Comparison of ENCODE assay signal across 8 mouse cellular contexts in genomic region chr4:116182745-116183144, GRCm38 (mm10). TPM values are rescaled to one million over a fixed set of nuclear protein-coding genes. Genes with fewer than 3 reads are reported as not detected.
DNase-seq lines count a peak whose midpoint lies in the region; ATAC-seq and TF ChIP-seq lines count a peak whose summit lies in the region.
"Had no signal": no experiment of that assay in that cellular context is flagged by ENCODE, and none has a peak within 500 bp of the region (broad histone marks: within the 10 kb centered on the region; RNA-seq: fewer than 3 reads in every experiment).

No protein-coding gene starts in this region.

- peak; percentile 84 for DNase-seq in ZHBTc4 (ENCODE audit: low read depth, low spot score)
- DNase-seq in cerebellum, adult 2 months: peak; percentile 83 to 87
- DNase-seq in gastrocnemius, postnatal 25 days: peak; percentile 31
- peak; percentile 61 to 75 for DNase-seq in lung, postnatal 4 days
- no peak for DNase-seq in left cerebral cortex, adult 8-10 months (ENCODE audit: low spot score in 2 of 2)

- H3K9ac ChIP-seq in intestine, embryonic 16.5 days (ENCODE audit: low read depth, low read length): 0 out of 2 replicates have a peak overlapping the region, but pooled peaks have one; percentile 41

- 4% methylated on average over 12 of the region's 12 CpGs for WGBS in cerebellum, adult 2 months
- 25% methylated on average over 12 of the region's 12 CpGs for WGBS in intestine, embryonic 16.5 days

- peaks cover 28% of the 10 kb centered on the region for H3K4me1 ChIP-seq in cerebellum, adult 2 months (ENCODE audit: control insufficient read depth, insufficient read depth, low read length)
- H3K4me1 ChIP-seq in intestine, embryonic 16.5 days (ENCODE audit: control insufficient read depth, insufficient read depth, low read length): no peaks in the 10 kb centered on the region

- TF ChIP-seq CTCF in cerebellum, adult 2 months (IDR thresholded peaks at IDR 0.05; ENCODE audit: borderline replicate concordance, insufficient read depth, low read depth, low read length): no peak

- no peak overlapping the region for H3K4me2 ChIP-seq in intestine, embryonic 16.5 days (ENCODE audit: low read depth, low read length)

- peak; percentile 47; the same call in 1 of the 2 replicates for TF ChIP-seq POLR2A in cerebellum, adult 2 months (IDR thresholded peaks at IDR 0.05; ENCODE audit: borderline replicate concordance, insufficient read depth, low read length)

- no peaks in the 10 kb centered on the region for H3K27me3 ChIP-seq in cerebellum, adult 2 months (ENCODE audit: control insufficient read depth, insufficient read depth, low read length)
- no peaks in the 10 kb centered on the region for H3K27me3 ChIP-seq in intestine, embryonic 16.5 days (replicated peaks; ENCODE audit: control insufficient read depth, insufficient read depth, low read length)

- no peaks in the 10 kb centered on the region for H3K9me3 ChIP-seq in intestine, embryonic 16.5 days (ENCODE audit: control insufficient read depth, low read length)

- peak overlapping the region; percentile 94 for H3K27ac ChIP-seq in cerebellum, adult 2 months (ENCODE audit: insufficient read depth, low read length)
- H3K27ac ChIP-seq in intestine, embryonic 16.5 days (ENCODE audit: low read length): no peak overlapping the region

- ATAC-seq in intestine, embryonic 16.5 days: no peak
- no peak for ATAC-seq in erythroid progenitor cell, adult 5-6 weeks (replicated peaks; ENCODE audit: low FRiP score, poor library complexity, severe bottlenecking)

- H3K4me3 ChIP-seq in cerebellum, adult 2 months (replicated peaks; ENCODE audit: insufficient read depth, low read depth, low read length): peak overlapping the region; percentile 42
- no peak overlapping the region for H3K4me3 ChIP-seq in intestine, embryonic 16.5 days (ENCODE audit: low read length)

- no peaks in the 10 kb centered on the region for H3K36me3 ChIP-seq in intestine, embryonic 16.5 days (ENCODE audit: control insufficient read depth, insufficient read depth, low read length)

RNA-seq across cellular contexts. Expression of gene Gm49337, which starts 9.6 kb away (rescaled TPM):
- polyA plus RNA-seq in cerebellum, adult 2 months (2012; rRNA removed): not detected in 2 replicates
- total RNA-seq in gastrocnemius, postnatal 25 days (2021): under 1 TPM; 0.29 to 0.82 TPM
- polyA plus RNA-seq in intestine, embryonic 16.5 days (2015; fragmentation: Nextera tagmentation; extraction: Ambion mirVana): not detected in 2 replicates
- under 1 TPM in 1 of 4 experiments, not detected in 3; 0.53 TPM for total RNA-seq in left cerebral cortex, adult 8-10 months (2022)
- not detected in 2 replicates for total RNA-seq in erythroid progenitor cell, adult 5-6 weeks (2015; ENCODE audit: low replicate concordance)
- 1.7 TPM in 1 of 2 replicates, not detected in the other for total RNA-seq in erythroid progenitor cell, adult 5-6 weeks (2017; ENCODE audit: low replicate concordance)

RNA-seq across cellular contexts. Expression of gene 1700042G07Rik, which starts 9.6 kb away (rescaled TPM):
- not detected in 2 replicates for polyA plus RNA-seq in cerebellum, adult 2 months (2012; rRNA removed)
- total RNA-seq in gastrocnemius, postnatal 25 days (2021): not detected
- not detected in 2 replicates for polyA plus RNA-seq in intestine, embryonic 16.5 days (2015; fragmentation: Nextera tagmentation; extraction: Ambion mirVana)
- total RNA-seq in left cerebral cortex, adult 8-10 months (2022): not detected
- total RNA-seq in erythroid progenitor cell, adult 5-6 weeks (2015; ENCODE audit: low replicate concordance): not detected in 2 replicates
- total RNA-seq in erythroid progenitor cell, adult 5-6 weeks (2017; ENCODE audit: low replicate concordance): not detected in 2 replicates
- total RNA-seq: common myeloid progenitor, adult 5-6 weeks had no signal

RNA-seq across cellular contexts. Expression of gene Tspan1, which starts 15.3 kb away (rescaled TPM):
- 0.47 and 0.67 TPM in 2 replicates for polyA plus RNA-seq in cerebellum, adult 2 months (2012; rRNA removed)
- not detected for total RNA-seq in gastrocnemius, postnatal 25 days (2021)
- 48.9 and 52.5 TPM in 2 replicates for polyA plus RNA-seq in intestine, embryonic 16.5 days (2015; fragmentation: Nextera tagmentation; extraction: Ambion mirVana)
- total RNA-seq in left cerebral cortex, adult 8-10 months (2022): under 1 TPM in 1 of 4 experiments, not detected in 3; 0.23 TPM
- not detected in 2 replicates for total RNA-seq in erythroid progenitor cell, adult 5-6 weeks (2015; ENCODE audit: low replicate concordance)
- not detected in 2 replicates for total RNA-seq in erythroid progenitor cell, adult 5-6 weeks (2017; ENCODE audit: low replicate concordance)
- total RNA-seq: common myeloid progenitor, adult 5-6 weeks had no signal

RNA-seq across cellular contexts. Expression of gene Lurap1, which starts 31.6 kb away (rescaled TPM):
- 42.5 and 45.3 TPM in 2 replicates for polyA plus RNA-seq in cerebellum, adult 2 months (2012; rRNA removed)
- total RNA-seq in gastrocnemius, postnatal 25 days (2021): 1 to 10 TPM; 7.3 to 8.2 TPM
- polyA plus RNA-seq in intestine, embryonic 16.5 days (2015; fragmentation: Nextera tagmentation; extraction: Ambion mirVana): 1.1 and 1.4 TPM in 2 replicates
- total RNA-seq in left cerebral cortex, adult 8-10 months (2022): 10 to 100 TPM; 32.3 to 37.9 (median 33.4) TPM
- total RNA-seq in erythroid progenitor cell, adult 5-6 weeks (2015; ENCODE audit: low replicate concordance): not detected in 2 replicates
- total RNA-seq in erythroid progenitor cell, adult 5-6 weeks (2017; ENCODE audit: low replicate concordance): not detected in 2 replicates

RNA-seq across cellular contexts. Expression of gene Pik3r3, which starts 38.7 kb away (rescaled TPM):
- polyA plus RNA-seq in cerebellum, adult 2 months (2012; rRNA removed): 90.6 and 105 TPM in 2 replicates
- total RNA-seq in gastrocnemius, postnatal 25 days (2021): 1 to 10 TPM; 5.3 to 6.8 TPM
- 4.4 and 4.8 TPM in 2 replicates for polyA plus RNA-seq in intestine, embryonic 16.5 days (2015; fragmentation: Nextera tagmentation; extraction: Ambion mirVana)
- 10 to 100 TPM; 35.5 to 44.5 (median 40.3) TPM for total RNA-seq in left cerebral cortex, adult 8-10 months (2022)
- total RNA-seq in erythroid progenitor cell, adult 5-6 weeks (2015; ENCODE audit: low replicate concordance): 1.8 and 2.1 TPM in 2 replicates
- total RNA-seq in erythroid progenitor cell, adult 5-6 weeks (2017; ENCODE audit: low replicate concordance): 0.26 and 5.7 TPM in 2 replicates

Comparison
In these comparisons a context has a peak if more than half of its experiments do, and no peak if none do; other contexts are left out.
1. DNase-seq: peak in ZHBTc4 (single experiment), cerebellum, adult 2 months (2 of 2), gastrocnemius, postnatal 25 days (single experiment) and lung, postnatal 4 days (2 of 2); none in left cerebral cortex, adult 8-10 months (0 of 2).